Mouse (Mus musculus) adrenal gland, postnatal 4 days (tissue): ENCODE data around the gene Mapkapk3. TPM values are rescaled to one million over a fixed set of nuclear protein-coding genes. Genes with fewer than 3 reads are reported as not detected.
A peak's percentile ranks its signal among the peaks of the same experiment; 100 is the strongest.

Experiments
- DNase-seq, 2 experiments: peaks; one replicate each; pipeline ENCODE4 v3.0.0; 2021 to 2022; ENCODE audit warnings: low spot score in 2 of 2, mixed read lengths in 2 of 2
- total RNA-seq, 2 experiments: library from RNA; stranded (reverse); gene quantifications; 2 replicates each; pipeline ENCODE4 v1.2.3; 2021

Mapkapk3 gene
- total RNA-seq, 2 experiments from 2014 or later, result 24.6 to 27.3 TPM

DNA sequence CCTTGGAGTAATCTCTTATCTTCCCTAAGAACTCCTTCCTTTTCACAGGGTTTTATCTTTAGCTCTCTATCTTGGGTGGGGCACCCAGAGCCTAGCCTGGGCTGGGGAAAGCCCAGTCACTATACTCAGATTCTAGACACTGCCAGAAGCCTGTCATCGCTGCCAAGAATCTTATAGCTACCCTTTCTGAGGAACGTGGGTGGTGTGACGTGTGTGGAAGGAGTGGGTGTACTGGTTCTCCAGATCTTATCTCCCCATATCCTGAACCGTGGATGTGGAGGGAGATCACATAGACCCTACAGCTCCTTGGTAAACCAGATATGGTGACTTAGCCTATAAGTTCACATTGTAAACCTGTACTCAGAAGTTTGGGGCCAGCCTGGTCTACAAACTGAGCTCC is 5.9 kb upstream of the Mapkapk3 start:
- DNase-seq, result no peak

GRCm38 (mm10) chr9:107294249-107294648 is 4.6 kb upstream of the Mapkapk3 start:
- DNase-seq, result peak; percentile 56 to 64

DNA sequence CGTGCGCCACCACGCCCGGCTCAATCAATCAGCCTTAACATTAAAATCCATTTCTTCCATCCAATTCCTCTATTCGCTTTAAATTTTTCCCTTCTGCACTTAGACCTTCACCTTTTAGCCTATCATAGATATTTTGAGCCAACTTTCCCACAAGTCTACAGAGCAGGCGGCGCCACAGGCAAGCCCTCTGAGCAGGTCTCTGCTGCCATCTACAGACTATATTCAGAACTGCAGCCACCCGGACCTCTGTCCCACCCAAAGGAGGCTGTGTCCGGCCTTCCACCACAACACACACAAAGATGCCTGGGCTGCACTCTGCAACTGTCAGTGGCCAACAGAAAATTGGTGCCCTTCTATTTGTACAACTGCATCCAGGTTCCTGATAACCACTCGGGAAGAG is 1.2 kb upstream of the Mapkapk3 start:
- DNase-seq, result peak; percentile 60 to 69

DNA sequence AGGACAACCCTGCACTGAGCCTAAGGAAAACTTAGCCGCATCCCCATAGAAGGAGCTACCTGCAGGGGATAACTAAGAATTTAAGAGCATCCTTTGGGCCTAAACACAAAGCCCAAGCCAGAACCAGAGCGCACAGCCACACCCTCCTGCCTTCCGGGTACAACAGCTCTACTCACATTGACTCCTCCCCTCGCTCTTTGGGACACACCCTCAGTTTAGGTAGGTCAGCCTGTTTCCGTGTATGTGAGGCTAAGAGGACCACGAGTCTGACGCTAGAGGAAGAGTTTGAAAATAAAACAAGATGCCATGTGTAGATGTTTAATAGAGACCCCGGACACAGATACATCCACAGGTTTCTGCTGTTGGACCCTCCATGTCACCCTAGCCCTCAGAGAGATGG is 966 bp downstream of the Mapkapk3 start:
- no peak for DNase-seq

DNA sequence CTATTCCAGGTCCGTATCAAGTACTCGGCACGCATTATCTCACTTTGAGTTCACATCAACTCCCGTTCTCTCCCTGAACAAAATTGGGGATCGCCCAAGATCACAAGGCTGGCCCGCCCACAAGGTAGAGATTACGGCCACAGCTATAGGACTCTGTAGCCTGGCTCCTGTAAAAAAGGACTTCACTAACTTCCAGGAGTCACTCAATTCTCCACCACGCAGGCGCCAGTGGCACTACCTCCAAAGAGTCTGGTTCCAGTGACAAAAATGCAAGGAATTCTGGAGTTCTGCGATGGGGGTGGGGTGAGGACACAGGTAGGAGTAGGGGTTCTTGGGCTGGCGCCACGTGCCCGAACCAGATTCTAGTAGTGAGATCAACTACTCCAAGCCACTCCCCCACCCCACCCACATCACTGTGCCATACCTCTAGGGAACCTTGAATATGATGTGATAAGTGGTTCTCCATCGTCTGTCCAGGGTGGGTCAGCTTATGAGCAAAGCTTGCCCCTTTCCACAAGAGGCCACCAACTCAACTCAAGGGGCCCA is 1.5 kb downstream of the Mapkapk3 start:
- DNase-seq, result no peak

- no peak for DNase-seq
Observed at GRCm38 (mm10) chr9:107287294-107287693, 2.4 kb downstream of the Mapkapk3 start.

DNA sequence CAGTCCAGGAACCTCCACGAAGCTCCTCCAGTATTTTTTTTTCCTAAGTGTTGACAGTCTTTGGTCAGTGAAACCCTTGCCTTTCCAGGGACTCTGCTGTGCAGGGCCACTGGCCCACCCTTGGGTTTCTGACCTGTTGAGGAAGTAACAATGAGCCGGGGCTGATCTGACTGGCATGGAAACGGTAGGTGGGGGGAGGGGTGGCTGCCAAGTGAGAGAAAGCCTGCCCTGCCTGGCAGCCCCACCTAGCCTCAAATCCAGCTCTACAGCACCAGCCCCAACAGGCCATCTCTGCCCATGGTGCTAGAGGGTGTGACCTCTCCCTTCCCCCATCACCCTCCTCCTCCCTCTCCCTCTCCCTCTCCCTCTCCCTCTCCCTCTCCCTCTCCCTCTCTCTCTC is 4.7 kb downstream of the Mapkapk3 start:
- no peak for DNase-seq

- no peak for DNase-seq
Observed at GRCm38 (mm10) chr9:107282951-107283350, 6.7 kb downstream of the Mapkapk3 start.

GRCm38 (mm10) chr9:107281241-107281987 is 8.3 kb downstream of the Mapkapk3 start:
- DNase-seq, result no peak

DNA sequence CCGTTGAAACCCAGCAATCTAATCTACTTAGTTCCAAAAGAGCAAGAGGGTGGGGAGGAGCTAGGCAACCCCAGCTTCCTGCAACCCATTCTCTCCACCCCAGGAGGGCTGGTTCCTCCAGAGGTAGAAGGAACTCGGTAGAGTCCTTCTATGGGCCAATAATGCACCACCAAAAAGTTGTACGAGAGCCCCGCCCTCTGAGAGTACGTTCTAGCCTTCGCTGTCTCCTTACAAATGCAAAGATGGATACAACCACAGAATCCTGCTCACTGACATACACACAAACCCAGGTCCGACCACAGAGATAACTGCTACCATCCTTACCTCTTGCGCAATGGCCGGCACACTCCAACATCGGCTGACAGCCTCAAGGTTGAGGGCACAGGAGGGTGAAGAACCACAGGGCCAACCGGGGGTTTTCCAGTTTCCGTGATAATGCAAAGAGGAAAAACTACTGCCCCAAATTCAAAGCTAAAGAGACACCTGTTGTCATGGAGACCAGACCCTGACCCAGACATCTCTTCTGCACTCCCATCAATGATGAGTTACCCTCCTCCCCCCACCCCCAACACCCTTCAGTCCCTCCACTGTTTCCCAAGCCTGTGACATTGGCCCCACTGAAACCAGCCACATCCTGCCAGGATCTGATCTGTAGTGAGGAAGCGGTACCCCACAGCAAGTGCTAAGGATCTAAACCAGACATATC is 9.2 kb downstream of the Mapkapk3 start:
- DNase-seq, result no peak

DNA sequence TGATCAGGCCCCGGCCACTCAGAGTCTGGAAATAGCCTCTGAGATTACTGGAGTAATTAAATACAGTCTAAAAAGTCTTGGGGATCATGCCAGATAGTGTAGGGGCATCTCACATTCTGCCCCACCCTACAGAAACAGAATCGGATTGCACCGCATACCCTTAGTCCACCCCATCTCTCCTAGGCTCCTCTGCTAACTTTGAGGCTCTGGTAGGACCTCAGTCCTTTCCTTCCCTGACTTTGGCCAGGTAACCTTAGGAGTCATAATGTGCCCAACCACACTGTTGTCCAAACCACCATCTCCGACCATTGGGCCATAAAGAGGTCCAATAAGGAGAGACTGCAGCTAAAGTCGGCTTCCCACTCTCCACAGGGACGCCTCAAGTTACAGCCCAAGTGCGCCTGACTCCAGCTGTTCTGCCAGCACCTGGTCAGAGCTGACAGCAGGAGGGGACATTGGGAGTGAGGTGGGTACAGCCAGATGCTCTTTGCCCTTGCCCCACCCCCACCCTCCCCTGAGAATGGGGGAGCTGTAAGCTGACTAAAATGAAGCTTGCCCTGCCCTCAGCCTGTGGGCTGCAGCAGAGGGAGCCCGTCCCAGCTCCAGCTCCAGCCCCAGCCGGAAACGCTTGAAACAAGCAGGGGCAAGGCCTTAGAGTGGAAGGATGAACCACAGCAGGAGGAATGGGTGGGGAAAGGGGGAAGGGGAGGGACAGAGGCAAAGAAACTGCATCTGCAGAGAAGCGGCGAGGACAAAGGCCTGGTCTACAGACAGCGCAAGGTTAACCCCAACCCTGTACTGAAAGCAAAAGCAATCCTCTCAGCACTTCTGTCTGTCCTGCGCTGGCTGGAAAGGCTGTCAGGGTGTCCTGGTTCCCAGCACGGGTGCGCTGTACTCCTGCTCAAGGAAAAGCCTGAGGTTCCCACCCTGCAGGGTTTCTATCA is 10.0 kb downstream of the Mapkapk3 start:
- no peak for DNase-seq

DNA sequence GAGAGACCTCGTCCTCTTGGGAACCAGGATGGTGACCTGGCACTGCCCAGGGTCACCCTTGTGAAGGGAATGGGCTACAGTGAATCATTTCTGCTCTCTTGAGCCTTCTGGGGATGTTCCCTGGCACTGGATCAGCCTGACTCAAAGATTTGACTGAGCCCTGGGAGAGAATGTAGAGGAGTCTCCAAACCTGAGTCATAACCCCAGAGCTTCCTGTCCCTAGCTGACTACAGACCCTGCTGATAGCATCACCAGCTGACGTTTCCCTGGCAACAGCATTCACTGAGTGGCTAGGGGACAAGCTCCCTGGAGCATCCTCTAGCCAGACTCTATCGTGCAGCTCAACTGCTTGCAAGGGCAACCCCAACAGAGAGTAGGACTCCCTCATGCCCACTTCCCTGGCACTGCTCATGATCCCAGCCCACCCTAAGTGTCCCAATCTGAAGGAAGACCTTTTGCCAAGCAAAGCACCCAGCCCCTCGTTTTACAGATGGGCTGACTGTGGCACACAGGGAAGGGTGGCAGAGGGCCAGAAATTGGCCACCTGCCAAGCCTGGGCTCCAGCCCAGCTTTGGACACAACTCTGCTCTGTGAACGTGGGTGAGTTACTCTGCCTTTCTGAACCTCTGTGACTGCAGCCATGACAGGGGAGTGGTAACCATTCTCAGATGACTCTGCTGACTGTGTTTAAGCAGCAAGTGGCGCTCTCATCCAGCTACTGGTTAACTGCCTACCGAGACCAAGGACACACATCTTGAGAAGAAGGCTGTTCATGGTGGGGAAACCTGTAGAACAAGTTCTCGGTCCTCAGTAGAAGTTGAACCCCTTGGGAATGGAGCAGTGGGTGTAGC is 10.9 kb downstream of the Mapkapk3 start:
- no peak for DNase-seq

DNA sequence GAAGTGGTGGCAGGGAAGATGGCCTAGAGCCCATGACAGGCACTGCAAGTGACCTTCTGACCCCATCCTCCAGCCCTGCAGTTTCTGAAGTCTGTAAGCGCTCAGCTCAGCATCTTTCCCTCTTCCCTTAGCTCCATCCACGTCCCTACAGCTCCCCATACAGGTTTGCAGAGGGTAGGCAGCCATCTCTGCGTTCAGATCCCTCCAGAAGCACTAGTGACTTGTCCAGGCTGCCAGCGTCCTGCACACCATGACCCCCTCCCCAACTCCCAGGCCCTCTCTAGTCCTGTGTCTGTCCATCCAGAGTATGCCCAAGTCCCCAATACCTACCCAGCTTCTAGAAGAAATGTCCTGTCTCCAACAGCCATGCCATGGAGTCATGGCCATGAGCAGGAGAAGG is 11.6 kb downstream of the Mapkapk3 start:
- no peak for DNase-seq

- DNase-seq, result no peak
Observed at GRCm38 (mm10) chr9:107277603-107278002, 12.1 kb downstream of the Mapkapk3 start.

DNA sequence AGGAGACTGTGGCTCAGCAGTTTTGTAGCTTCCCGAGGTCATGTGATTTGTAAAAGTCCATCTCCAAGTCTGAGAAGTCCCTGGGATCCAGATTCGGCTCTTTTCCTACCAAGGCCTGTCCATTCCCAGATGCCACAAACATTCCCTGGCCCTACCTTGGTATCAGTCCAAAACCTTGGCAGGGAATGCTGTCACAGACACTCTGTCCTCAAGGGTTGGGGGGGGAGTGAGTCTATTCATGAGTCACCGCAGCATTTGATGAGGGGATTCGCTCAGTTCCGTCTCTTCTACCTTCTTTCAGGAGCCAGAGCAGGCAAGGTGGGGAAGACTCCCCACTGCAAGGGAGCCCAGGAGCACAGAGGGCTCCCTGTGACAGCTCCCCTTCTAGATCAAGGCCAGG is 14.0 kb downstream of the Mapkapk3 start:
- DNase-seq, result no peak

DNA sequence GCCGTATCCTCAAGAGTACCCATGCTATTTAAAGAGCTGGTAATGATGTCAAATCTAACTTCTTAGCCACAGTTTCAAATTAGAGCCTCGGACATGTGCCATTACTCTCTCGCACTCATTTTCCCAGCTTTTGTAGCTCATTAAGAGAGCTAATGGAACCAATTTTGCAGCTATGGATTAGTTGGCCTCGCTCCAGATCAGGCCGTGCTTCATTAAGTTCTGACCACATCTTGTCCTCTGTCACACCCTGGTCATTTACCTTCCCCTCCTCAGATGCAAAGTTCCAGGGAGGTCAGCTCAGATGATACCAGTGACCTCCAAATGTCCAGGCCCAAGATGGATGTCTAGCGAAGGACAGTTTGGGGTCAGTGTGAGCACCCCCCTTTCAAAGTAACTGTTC is 14.9 kb downstream of the Mapkapk3 start:
- no peak for DNase-seq

- DNase-seq, result no peak
Observed at GRCm38 (mm10) chr9:107273184-107273583, 16.5 kb downstream of the Mapkapk3 start.

GRCm38 (mm10) chr9:107272284-107272683 is 17.4 kb downstream of the Mapkapk3 start:
- DNase-seq, result no peak

DNA sequence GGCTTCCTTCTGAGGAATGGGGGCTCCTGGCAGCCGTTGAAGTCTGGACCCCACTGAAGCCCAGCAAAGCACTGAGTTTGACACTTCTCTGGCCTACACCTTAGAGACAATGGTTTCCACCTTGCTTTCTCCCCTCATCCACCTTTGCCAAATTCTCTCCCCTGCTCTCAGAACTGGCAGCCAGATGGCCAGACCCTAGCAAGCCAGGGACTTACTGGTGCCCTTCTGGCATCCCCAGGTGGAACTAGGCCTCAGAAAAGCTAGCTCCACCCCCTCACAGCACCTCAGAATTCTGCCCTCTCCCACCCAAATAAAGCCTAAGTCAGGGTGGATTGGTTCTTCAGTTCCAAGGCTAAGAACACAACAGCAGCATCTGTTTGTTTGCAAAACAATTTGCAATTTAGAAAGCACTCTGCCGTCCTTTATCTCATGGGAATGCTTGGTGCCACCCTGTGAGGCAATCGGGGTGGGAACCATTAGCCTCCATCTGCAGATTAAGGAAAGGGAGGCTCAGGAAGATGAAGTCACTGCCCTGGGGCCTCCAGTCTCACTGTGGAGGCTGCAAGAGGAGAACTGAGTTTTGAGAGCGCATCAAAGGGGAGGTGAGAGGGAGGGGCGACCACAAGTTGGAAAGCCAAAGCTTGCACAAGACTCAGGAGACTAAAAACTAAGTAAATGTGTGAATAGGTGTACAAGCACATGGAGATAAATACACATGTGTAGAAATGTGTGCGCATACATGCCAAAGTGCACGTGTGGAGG is 18.3 kb downstream of the Mapkapk3 start:
- DNase-seq, result no peak

DNA sequence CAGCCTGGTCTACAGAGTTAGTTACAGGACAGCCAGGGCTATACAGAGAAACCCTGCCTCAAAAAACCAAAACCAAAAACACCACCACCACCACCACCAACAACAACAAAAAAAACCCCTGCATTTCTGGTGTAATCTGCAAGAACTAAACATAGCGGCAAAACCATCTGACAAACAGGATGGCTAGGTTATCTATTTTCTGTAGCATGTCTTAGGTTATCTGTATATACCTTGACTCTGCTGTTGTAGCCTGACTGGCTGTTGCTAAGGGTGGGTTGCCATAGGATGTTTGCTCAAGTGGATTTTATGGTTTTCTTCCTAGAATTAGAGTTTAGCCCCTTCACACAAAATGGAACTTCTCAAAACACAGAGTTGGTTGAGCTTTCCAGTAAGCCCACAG is 19.9 kb downstream of the Mapkapk3 start:
- no peak for DNase-seq
